Mouse (Mus musculus): ENCODE results near the gene Clpx.

DNA sequence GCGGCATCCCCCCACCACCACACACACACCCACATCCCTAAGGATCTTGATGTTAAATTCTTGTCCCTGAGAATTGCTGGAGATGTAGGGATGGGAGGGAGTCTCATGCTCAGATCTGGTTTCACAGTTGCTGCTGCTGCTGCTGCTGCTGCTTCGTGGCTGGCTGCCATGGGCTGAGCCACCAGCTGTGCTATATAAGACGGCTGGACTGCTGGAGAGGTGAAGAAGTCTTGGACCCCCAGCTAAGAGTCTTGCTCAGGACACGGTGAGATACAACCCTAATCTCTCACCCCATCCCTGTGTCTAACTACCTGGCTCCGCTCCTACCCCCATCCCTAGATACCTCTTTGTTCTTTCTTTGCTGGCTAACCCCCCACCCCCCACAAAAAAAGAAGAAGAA, 29.1 kb upstream of the Clpx start, which contains the start of gene Cilp:
- TF ChIP-seq CTCF (IDR thresholded peaks at IDR 0.05; ENCODE audit: low read depth, low read length) (no peak), POLR2A (IDR thresholded peaks at IDR 0.05; ENCODE audit: borderline replicate concordance, low read depth, low read length) (no peak)
